Mouse (Mus musculus): Measurements from ENCODE around the gene Ing3.

GRCm38 (mm10) chr6:22012099-22012498, 62.7 kb downstream of the Ing3 start:
- TF ChIP-seq CTCF (IDR thresholded peaks at IDR 0.05; ENCODE audit: low read depth) (no peak), EP300 (optimal IDR thresholded peaks at IDR 0.05) (no peak)

Measured in stomach, postnatal 0 days (tissue).